Mouse (Mus musculus) small intestine, adult 2 months (tissue): ENCODE data around the gene Gm10197. TPM values are rescaled to one million over a fixed set of nuclear protein-coding genes. Genes with fewer than 3 reads are reported as not detected.

Source experiments
- H3K27ac ChIP-seq: fragments of 200-500 bp; 2 replicates; pipeline ENCODE4 v1.5.1; 2012; ENCODE audit warnings: low read depth, low read length, control low read depth, inconsistent platforms; ENCODE audit not compliant: insufficient read depth
- H3K27me3 ChIP-seq: fragments of 200-500 bp; 2 replicates; pipeline ENCODE4 v1.6.1; 2012; ENCODE audit warnings: mild to moderate bottlenecking, moderate library complexity, low read length, inconsistent platforms; ENCODE audit not compliant: control insufficient read depth, insufficient read depth
- H3K36me3 ChIP-seq: fragments of 200-500 bp; 2 replicates; pipeline ENCODE4 v1.6.1; 2012; ENCODE audit warnings: mild to moderate bottlenecking, low read length, control low read depth, inconsistent platforms; ENCODE audit not compliant: control insufficient read depth, insufficient read depth
- H3K4me1 ChIP-seq: fragments of 200-500 bp; 2 replicates; pipeline ENCODE4 v1.6.1; 2012; ENCODE audit warnings: low read length, inconsistent platforms, mixed read lengths; ENCODE audit not compliant: control insufficient read depth, insufficient read depth, insufficient read length
- H3K4me3 ChIP-seq: fragments of 200-500 bp; 2 replicates; pipeline ENCODE4 v1.5.1; 2012; ENCODE audit warnings: low read depth, mild to moderate bottlenecking, control low read depth, inconsistent platforms, low read length, moderate library complexity
- CTCF ChIP-seq: fragments of 200-500 bp; IDR thresholded peaks from 2 replicates; pipeline ENCODE4 v1.5.1; 2012; ENCODE audit warnings: low read depth, mild to moderate bottlenecking, control low read depth, inconsistent platforms, low read length, moderate library complexity, mixed read lengths; ENCODE audit not compliant: insufficient replicate concordance, insufficient read length; ENCODE audit errors: extremely low read depth
- POLR2A ChIP-seq: fragments of 200-500 bp; IDR thresholded peaks from 2 replicates; pipeline ENCODE4 v1.6.1; 2012; ENCODE audit warnings: low read depth, mild to moderate bottlenecking, control low read depth, inconsistent platforms, low read length, moderate library complexity
- WGBS: fragments of 180-500 bp; shearing (Covaris S2); methylation state at CpG from one replicate; pipeline ENCODE4 v1.1.7; 2018; 5-methylcytosine and 5-hydroxymethylcytosine counted together
- polyA plus RNA-seq: library from polyadenylated mRNA; depleted of rRNA; stranded (reverse); fragments of >200 nt; gene quantifications from 2 replicates; pipeline ENCODE4 v1.2.3, GENCODE M21; 2012

Gene Gm10197
- polyA plus RNA-seq, 1 experiment: not detected

GRCm38 (mm10) chr19:53335241-53335640, 36.3 kb downstream of the Gm10197 start:
- WGBS: 91% methylated on average over 9 of the region's 9 CpGs
- Histone ChIP-seq H3K4me1 (peaks cover 3% of the 10 kb centered on the region; the same call in 1 of the 2 replicates), H3K36me3 (peaks cover 39% of the 10 kb centered on the region), H3K27ac (no peak overlapping the region), H3K4me3 (no peak overlapping the region), H3K27me3 (no peaks in the 10 kb centered on the region)
- TF ChIP-seq CTCF (no peak), POLR2A (no peak)

DNA sequence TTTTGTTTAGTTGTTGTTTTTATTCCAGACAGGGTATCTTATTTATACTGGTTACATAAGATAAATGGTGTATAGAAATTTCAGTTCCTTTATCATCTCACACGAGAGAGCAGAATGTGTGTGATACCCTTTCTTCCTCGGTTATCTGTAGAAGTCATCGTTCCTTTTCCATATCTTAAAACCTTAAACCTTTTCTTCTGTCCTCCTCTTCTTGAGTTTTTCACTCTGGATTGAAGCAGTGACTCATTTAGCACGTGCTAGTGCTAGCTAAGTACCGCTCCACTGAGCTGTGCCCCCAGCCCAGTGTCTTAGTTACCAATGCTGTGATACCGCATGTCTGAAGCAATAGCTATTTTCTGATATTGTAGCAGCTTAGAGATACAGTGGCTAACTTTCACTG, 37.8 kb downstream of the Gm10197 start:
- H3K36me3 ChIP-seq: peaks cover 38% of the 10 kb centered on the region
- H3K27ac ChIP-seq: no peak overlapping the region
- H3K4me3 ChIP-seq: no peak overlapping the region
- H3K4me1 ChIP-seq: peaks cover 4% of the 10 kb centered on the region
- no peak for TF ChIP-seq CTCF
- no peak for TF ChIP-seq POLR2A
- 90% methylated on average over 6 of the region's 6 CpGs for WGBS
- H3K27me3 ChIP-seq: no peaks in the 10 kb centered on the region

- H3K27me3 ChIP-seq: no peaks in the 10 kb centered on the region
- peaks cover 4% of the 10 kb centered on the region for H3K4me1 ChIP-seq
- H3K36me3 ChIP-seq: peaks cover 25% of the 10 kb centered on the region
- H3K4me3 ChIP-seq: no peak overlapping the region
- 92% methylated on average over 21 of the region's 21 CpGs for WGBS
- no peak overlapping the region for H3K27ac ChIP-seq
- TF ChIP-seq POLR2A: no peak
- no peak for TF ChIP-seq CTCF
Measured at GRCm38 (mm10) chr19:53331882-53332500, 39.6 kb downstream of the Gm10197 start.

- Histone ChIP-seq H3K4me1 (peaks cover 10% of the 10 kb centered on the region), H3K27ac (no peak overlapping the region), H3K36me3 (peaks cover 22% of the 10 kb centered on the region), H3K4me3 (peak overlapping the region; percentile 76), H3K27me3 (no peaks in the 10 kb centered on the region)
- TF ChIP-seq POLR2A: no peak
- no peak for TF ChIP-seq CTCF
- WGBS: 2% methylated on average over 29 of the region's 29 CpGs
Measured at GRCm38 (mm10) chr19:53329992-53330381, 41.6 kb downstream of the Gm10197 start.

GRCm38 (mm10) chr19:53329221-53329991, 42.2 kb downstream of the Gm10197 start:
- H3K36me3 ChIP-seq: peaks cover 17% of the 10 kb centered on the region
- no peaks in the 10 kb centered on the region for H3K27me3 ChIP-seq
- H3K4me1 ChIP-seq: peaks cover 10% of the 10 kb centered on the region
- TF ChIP-seq CTCF (peak; percentile 53; the same call in 1 of the 2 replicates), POLR2A (no peak)
- peak overlapping the region; percentile 76 for H3K4me3 ChIP-seq
- H3K27ac ChIP-seq: peak overlapping the region; percentile 7; the same call in 1 of the 2 replicates
- WGBS: 1% methylated on average over 104 of the region's 106 CpGs

- Histone ChIP-seq H3K36me3 (peaks cover 14% of the 10 kb centered on the region), H3K27ac (no peak overlapping the region), H3K27me3 (no peaks in the 10 kb centered on the region), H3K4me3 (no peak overlapping the region), H3K4me1 (peaks cover 10% of the 10 kb centered on the region)
- TF ChIP-seq CTCF (no peak), POLR2A (no peak)
- 75% methylated on average over 9 of the region's 9 CpGs for WGBS
Measured at GRCm38 (mm10) chr19:53328116-53328515, 43.5 kb downstream of the Gm10197 start.
